Mouse (Mus musculus) cerebellum, postnatal 25 days (tissue): ENCODE data around the gene Dlx4.

Experiments
- DNase-seq, 2 experiments: peaks; one replicate each; pipeline ENCODE4 v3.0.0; 2021; ENCODE audit warnings: mixed read lengths in 2 of 2

Dlx4 gene

GRCm38 (mm10) chr11:95142258-95142657, 3.8 kb downstream of the Dlx4 start:
- DNase-seq = no peak

- DNase-seq = no peak
These were observed 6.2 kb downstream of the Dlx4 start for GRCm38 (mm10) chr11:95139871-95140270.

GRCm38 (mm10) chr11:95137281-95137680, 8.8 kb downstream of the Dlx4 start:
- no peak for DNase-seq

GRCm38 (mm10) chr11:95133321-95133720, 12.7 kb downstream of the Dlx4 start:
- DNase-seq = no peak

- DNase-seq = no peak
These were observed 15.3 kb downstream of the Dlx4 start for GRCm38 (mm10) chr11:95130668-95131252.

GRCm38 (mm10) chr11:95128359-95128758, 17.7 kb downstream of the Dlx4 start:
- peak in 1 of 2 experiments; percentile 17 for DNase-seq

GRCm38 (mm10) chr11:95126272-95127245, 19.5 kb downstream of the Dlx4 start:
- peak in 1 of 2 experiments; percentile 27 for DNase-seq

- DNase-seq = no peak
These were observed 20.6 kb downstream of the Dlx4 start for GRCm38 (mm10) chr11:95125366-95125948.

- DNase-seq = no peak
These were observed 24.0 kb downstream of the Dlx4 start for GRCm38 (mm10) chr11:95122100-95122489.

- DNase-seq = peak in 1 of 2 experiments; percentile 31
These were observed 24.6 kb downstream of the Dlx4 start for GRCm38 (mm10) chr11:95121161-95122099.

- no peak for DNase-seq
These were observed 25.4 kb downstream of the Dlx4 start for GRCm38 (mm10) chr11:95120633-95121020.

GRCm38 (mm10) chr11:95119990-95120632, 26.0 kb downstream of the Dlx4 start, which contains the start of gene Dlx3:
Dlx3 (plus strand) TSS chr11:95120119.
- DNase-seq = peak; percentile 36 to 50

- peak; percentile 82 to 88 for DNase-seq
These were observed 27.6 kb downstream of the Dlx4 start for GRCm38 (mm10) chr11:95118505-95118904.

- DNase-seq = peak; percentile 73 to 81
These were observed 29.0 kb downstream of the Dlx4 start for GRCm38 (mm10) chr11:95117030-95117429.

GRCm38 (mm10) chr11:95110081-95110480, 36.0 kb downstream of the Dlx4 start:
- DNase-seq = no peak

- no peak for DNase-seq
These were observed 37.1 kb downstream of the Dlx4 start for GRCm38 (mm10) chr11:95109000-95109399.

- peak; percentile 94 for DNase-seq
These were observed 39.4 kb downstream of the Dlx4 start for GRCm38 (mm10) chr11:95106440-95107236.

- no peak for DNase-seq
These were observed 40.7 kb downstream of the Dlx4 start for GRCm38 (mm10) chr11:95105274-95105874.

GRCm38 (mm10) chr11:95104266-95104665, 41.8 kb downstream of the Dlx4 start:
- DNase-seq = no peak

- DNase-seq = peak in 1 of 2 experiments; percentile 41
These were observed 43.7 kb downstream of the Dlx4 start for GRCm38 (mm10) chr11:95102161-95102904.
